Mouse (Mus musculus) monocyte, adult 59 days (primary cell): Measurements from ENCODE around the gene Calhm1. TPM values are rescaled to one million over a fixed set of nuclear protein-coding genes. Genes with fewer than 3 reads are reported as not detected.

Experiments
- total RNA-seq, 2 experiments: library from RNA; stranded (reverse); gene quantifications; one replicate each; pipeline ENCODE4 v1.2.4; 2023

Calhm1 gene
- total RNA-seq, result not detected

DNA sequence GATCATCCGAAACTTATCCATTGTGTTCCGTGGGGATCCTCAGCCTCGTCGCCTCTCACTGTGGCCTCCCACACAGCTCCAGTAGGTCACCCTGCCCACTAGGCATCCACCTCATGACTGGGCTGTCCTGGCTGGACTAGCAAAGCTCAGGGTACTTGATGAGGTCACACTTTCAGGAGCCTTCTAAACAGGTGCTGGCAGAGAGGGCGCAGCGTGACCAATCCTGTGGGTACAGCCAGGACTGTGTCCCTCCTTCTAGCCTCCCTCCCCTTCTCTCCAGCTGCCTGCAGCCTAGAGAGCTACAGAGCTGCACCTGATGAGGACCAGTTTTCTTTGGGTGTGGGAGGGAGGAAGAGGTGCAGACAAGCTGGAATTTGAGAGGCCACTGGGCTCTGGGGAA is at the start of gene Calhm1:
Gene Calhm1 (minus strand): TSS at position 101 of the 400 bp plus-strand sequence.

DNA sequence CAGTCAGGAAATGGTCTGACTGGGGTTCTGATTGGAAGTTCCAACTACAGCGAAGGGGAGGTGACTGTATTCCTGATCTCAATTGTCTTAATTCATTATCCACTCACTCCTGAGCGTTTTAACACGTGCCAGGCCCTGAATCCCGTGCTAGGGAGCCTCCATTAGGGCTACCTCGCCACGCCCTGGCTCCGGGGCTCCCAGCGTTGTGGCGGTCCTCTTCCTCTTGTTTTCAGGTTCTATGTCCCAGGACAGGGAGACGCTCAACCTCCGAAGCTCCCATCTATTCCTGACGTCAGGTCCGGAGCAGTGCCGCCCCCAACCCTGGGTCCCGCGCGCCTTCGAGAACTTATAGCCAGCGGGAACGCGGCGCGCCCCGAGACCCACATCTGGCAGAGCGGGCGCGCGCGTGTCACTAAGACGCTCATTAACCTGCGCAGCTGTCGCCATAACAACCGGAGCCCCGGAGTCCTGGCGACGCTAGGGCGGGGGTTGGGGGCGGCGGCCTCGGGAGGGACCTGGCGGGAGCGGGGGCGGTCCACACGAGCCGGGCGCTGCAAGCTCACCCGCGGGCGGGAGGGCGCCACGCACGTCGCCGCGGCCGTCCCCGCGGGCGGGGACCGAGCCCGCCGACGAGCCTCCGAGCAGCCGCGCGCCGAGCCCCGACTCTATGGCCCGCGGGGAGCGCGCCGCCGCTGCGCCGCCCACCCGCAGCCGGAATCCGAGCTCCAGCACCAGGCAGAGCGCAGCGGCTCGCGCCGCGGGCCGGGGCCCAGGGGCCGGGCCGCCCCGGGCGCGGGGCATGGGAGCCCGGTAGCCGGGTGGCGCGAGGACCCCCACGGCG is 34.6 kb upstream of the Calhm1 start, which contains the start of gene Neurl1a:
Gene Neurl1a (plus strand): TSS at position 390 of the 841 bp plus-strand sequence.

DNA sequence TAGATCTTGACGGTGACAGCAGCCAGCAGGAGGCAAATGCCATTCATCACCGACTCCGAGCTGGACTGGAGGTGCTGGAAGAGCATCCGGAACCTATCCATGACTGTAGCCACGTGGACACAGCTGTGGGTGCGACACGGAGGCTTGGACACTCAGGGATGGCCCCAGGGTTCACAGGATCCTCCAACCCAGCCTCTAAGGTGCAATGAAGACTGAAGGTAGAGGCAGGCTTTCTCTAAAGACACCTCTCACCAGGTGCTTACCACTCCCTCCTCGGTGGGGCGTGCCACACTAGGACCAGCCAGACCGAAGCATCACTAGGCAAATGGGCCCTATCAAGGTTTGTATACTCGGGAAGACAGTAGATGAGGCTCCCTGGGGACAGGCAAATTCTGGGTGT is 13.6 kb upstream of the Calhm1 start, which contains the start of gene Calhm3:
Gene Calhm3 (minus strand): TSS at position 101 of the 400 bp plus-strand sequence.

DNA sequence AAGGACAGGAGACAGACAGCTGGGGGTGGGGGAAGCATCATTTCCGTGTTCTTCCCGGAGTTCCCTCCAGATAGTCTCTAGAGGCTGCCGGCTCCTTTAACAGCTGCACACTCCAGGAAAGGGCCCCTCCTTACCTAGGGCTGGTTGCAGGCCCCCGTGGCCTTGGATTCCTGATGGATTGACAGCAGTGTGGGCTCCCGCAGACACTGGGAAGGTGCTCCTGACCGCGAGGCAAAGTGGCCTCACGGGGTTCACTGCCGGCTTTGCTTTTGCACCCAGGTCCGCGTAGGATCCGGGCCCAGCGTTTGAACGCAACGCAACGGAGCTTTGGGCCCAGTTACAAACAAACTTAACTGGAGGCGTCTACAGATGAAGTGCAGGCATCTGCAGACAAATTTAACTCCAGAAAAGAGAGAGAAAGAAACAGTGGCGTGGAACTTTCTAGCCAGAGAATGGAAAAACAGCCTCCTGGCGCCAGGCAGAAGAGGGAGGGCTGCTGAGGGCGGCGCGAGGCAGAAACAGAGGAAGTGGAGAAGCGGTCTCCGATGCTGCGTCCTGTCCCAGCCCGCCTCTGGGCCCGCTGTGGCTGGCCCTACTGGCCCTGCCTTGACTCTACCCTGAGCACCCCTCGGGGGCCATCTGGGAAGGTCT is 6.2 kb downstream of the Calhm1 start, which contains the start of gene Calhm2:
Gene Calhm2 (minus strand): TSS at position 524 of the 651 bp plus-strand sequence.

Other genes with a start within 250 kb of the Calhm1 start
- not detected for gene Ina, start 129.6 kb downstream of the Calhm1 start, total RNA-seq
- gene Nt5c2, start 129.1 kb downstream of the Calhm1 start, total RNA-seq, result 10 to 100 TPM; 59.5 to 74.9 TPM
- gene Pcgf6, start 93.3 kb downstream of the Calhm1 start, total RNA-seq, result 1 to 10 TPM; 2.8 to 3.5 TPM
- gene Taf5, start 76.5 kb downstream of the Calhm1 start, total RNA-seq, result 1 to 10 TPM; 8.2 to 8.8 TPM
- 100 to 1,000 TPM; 151 to 156 TPM for gene Usmg5, start 53.6 kb downstream of the Calhm1 start, total RNA-seq
- gene Pdcd11, start 53.5 kb downstream of the Calhm1 start, total RNA-seq, result 10 to 100 TPM; 19.6 to 20.0 TPM
- 10 to 100 TPM; 72.4 to 77.9 TPM for gene Calhm2, start 6.0 kb downstream of the Calhm1 start, total RNA-seq
- gene Calhm3, start 13.5 kb upstream of the Calhm1 start, total RNA-seq, result not detected
- 1 to 10 TPM; 2.6 to 3.1 TPM for gene Neurl1a, start 34.6 kb upstream of the Calhm1 start, total RNA-seq